Mouse (Mus musculus) hindbrain, embryonic 12.5 days (tissue): ENCODE measurements at regions not wholly inside any gene's neighbourhood (a gene's known extent, or its start where the extent isn't known, plus 50 kb on each side); places are given as distances from the start of the nearest gene placed in this dataset.

Source experiments
- ATAC-seq: fragments of 200-750 bp; cut with Nextera tagmentation; 2 replicates; pipeline ENCODE4 v1.8.0; 2017; ENCODE audit warnings: moderate TSS enrichment; ENCODE audit not compliant: low FRiP score
- H3K27ac ChIP-seq: fragments of 300-500 bp; sonication (generic); 2 replicates; pipeline ENCODE4 v1.5.1; 2016; ENCODE audit warnings: mild to moderate bottlenecking
- H3K27me3 ChIP-seq: fragments of 300-500 bp; sonication (generic); 2 replicates; pipeline ENCODE4 v1.6.1; 2016; ENCODE audit warnings: mild to moderate bottlenecking
- H3K36me3 ChIP-seq: fragments of 300-500 bp; sonication (generic); 2 replicates; pipeline ENCODE4 v1.6.1; 2016; ENCODE audit warnings: mild to moderate bottlenecking
- H3K4me1 ChIP-seq: fragments of 300-500 bp; sonication (generic); 2 replicates; pipeline ENCODE4 v1.6.1; 2016
- H3K4me2 ChIP-seq: fragments of 300-500 bp; sonication (generic); replicated peaks from 2 replicates; pipeline ENCODE4 v1.6.1; 2016; ENCODE audit warnings: mild to moderate bottlenecking
- H3K4me3 ChIP-seq: fragments of 300-500 bp; sonication (generic); 2 replicates; pipeline ENCODE4 v1.5.1; 2016; ENCODE audit warnings: mild to moderate bottlenecking
- H3K9ac ChIP-seq: fragments of 300-500 bp; sonication (generic); 2 replicates; pipeline ENCODE4 v1.6.1; 2016; ENCODE audit warnings: mild to moderate bottlenecking, moderate library complexity
- H3K9me3 ChIP-seq: fragments of 300-500 bp; sonication (generic); replicated peaks from 2 replicates; pipeline ENCODE4 v1.6.1; 2016; ENCODE audit warnings: mild to moderate bottlenecking
- WGBS: fragments of 180-500 bp; shearing (Covaris S2); methylation state at CpG from one replicate; pipeline ENCODE4 v1.1.7; 2016; 5-methylcytosine and 5-hydroxymethylcytosine counted together

GRCm38 (mm10) chr15:67030975-67031374 lies 530.3 kb upstream of the Lrrc6 start:
- no peaks in the 10 kb centered on the region for H3K9me3 ChIP-seq
- WGBS, result 93% methylated on average over 1 of the region's 1 CpGs
- H3K4me1 ChIP-seq, result no peaks in the 10 kb centered on the region
- no peak overlapping the region for H3K4me3 ChIP-seq
- no peak overlapping the region for H3K4me2 ChIP-seq
- no peak overlapping the region for H3K9ac ChIP-seq
- ATAC-seq, result no peak
- H3K27me3 ChIP-seq, result no peaks in the 10 kb centered on the region
- H3K36me3 ChIP-seq, result no peaks in the 10 kb centered on the region
- no peak overlapping the region for H3K27ac ChIP-seq

- no peaks in the 10 kb centered on the region for H3K27me3 ChIP-seq
- 81% methylated on average over 1 of the region's 1 CpGs for WGBS
- no peaks in the 10 kb centered on the region for H3K4me1 ChIP-seq
- no peak overlapping the region for H3K9ac ChIP-seq
- H3K9me3 ChIP-seq, result no peaks in the 10 kb centered on the region
- ATAC-seq, result no peak
- no peak overlapping the region for H3K27ac ChIP-seq
- no peak overlapping the region for H3K4me3 ChIP-seq
- no peaks in the 10 kb centered on the region for H3K36me3 ChIP-seq
- no peak overlapping the region for H3K4me2 ChIP-seq
These were observed 527.5 kb upstream of the Lrrc6 start for GRCm38 (mm10) chr15:67028161-67028560.

GRCm38 (mm10) chr15:67027751-67028150 lies 527.0 kb upstream of the Lrrc6 start:
- 84% methylated on average over 2 of the region's 2 CpGs for WGBS
- ATAC-seq, result no peak

DNA sequence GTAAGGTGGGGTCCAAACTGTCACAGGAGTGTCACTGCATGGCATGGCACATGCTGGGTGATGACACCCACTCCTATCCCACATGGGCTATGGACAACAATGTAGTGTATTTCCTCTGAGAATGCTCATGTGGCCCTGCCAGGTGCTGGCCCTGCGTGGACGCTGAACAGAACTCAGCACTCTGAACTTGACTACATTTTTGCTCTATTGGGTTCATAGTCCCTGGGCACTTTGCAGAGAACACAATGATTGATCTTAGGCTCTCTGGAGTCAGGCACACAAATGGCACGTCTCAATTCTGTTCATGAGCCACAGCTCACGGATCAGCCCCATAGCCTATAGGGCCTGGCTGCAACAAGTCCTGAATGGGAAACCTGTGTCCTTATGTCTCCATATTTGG lies 525.0 kb upstream of the Lrrc6 start:
- H3K4me2 ChIP-seq, result no peak overlapping the region
- no peaks in the 10 kb centered on the region for H3K4me1 ChIP-seq
- H3K9me3 ChIP-seq, result peaks cover 2% of the 10 kb centered on the region; the same call in 1 of the 2 replicates
- no peak for ATAC-seq
- no peaks in the 10 kb centered on the region for H3K36me3 ChIP-seq
- H3K27ac ChIP-seq, result no peak overlapping the region
- H3K27me3 ChIP-seq, result no peaks in the 10 kb centered on the region
- H3K4me3 ChIP-seq, result no peak overlapping the region
- 90% methylated on average over 4 of the region's 4 CpGs for WGBS
- H3K9ac ChIP-seq, result no peak overlapping the region

More at GRCm38 (mm10) chr15:67027751-67028150, 527.0 kb upstream of the Lrrc6 start:
- Histone ChIP-seq H3K9me3 (peaks cover 2% of the 10 kb centered on the region; the same call in 1 of the 2 replicates), H3K4me1 (no peaks in the 10 kb centered on the region), H3K27me3 (no peaks in the 10 kb centered on the region), H3K27ac (no peak overlapping the region), H3K9ac (no peak overlapping the region), H3K36me3 (no peaks in the 10 kb centered on the region), H3K4me3 (no peak overlapping the region), H3K4me2 (no peak overlapping the region)

- H3K4me2 ChIP-seq, result no peak overlapping the region
- peaks cover 2% of the 10 kb centered on the region; the same call in 1 of the 2 replicates for H3K4me1 ChIP-seq
- WGBS, result 65% methylated on average over 2 of the region's 2 CpGs
- H3K27ac ChIP-seq, result no peak overlapping the region
- no peaks in the 10 kb centered on the region for H3K27me3 ChIP-seq
- no peak overlapping the region for H3K9ac ChIP-seq
- peaks cover 2% of the 10 kb centered on the region; the same call in 1 of the 2 replicates for H3K9me3 ChIP-seq
- no peak overlapping the region for H3K4me3 ChIP-seq
- ATAC-seq, result no peak
- H3K36me3 ChIP-seq, result no peaks in the 10 kb centered on the region
These were observed 523.7 kb upstream of the Lrrc6 start for GRCm38 (mm10) chr15:67024386-67024785.

DNA sequence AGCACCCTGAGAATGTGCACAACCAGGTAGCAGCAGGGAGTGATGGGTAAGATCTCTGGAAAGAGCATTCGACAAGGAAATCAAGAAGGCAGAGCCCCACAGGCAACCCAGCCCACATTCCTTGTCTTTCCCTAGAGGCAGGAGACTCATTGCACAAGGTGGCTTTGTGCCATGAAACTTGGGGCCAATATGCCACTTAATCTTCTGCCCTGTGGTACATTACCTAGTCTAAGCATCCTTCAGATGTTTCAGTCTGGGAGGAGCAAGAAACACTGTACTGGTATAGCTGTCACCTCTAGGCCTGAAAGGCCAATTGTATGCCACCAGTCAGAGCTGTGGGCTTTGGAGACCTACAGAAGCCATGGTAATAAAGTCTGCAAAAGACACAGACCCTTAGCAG lies 522.4 kb upstream of the Lrrc6 start:
- WGBS, result 86% methylated on average over 1 of the region's 1 CpGs
- H3K9ac ChIP-seq, result no peak overlapping the region
- no peak overlapping the region for H3K27ac ChIP-seq
- no peak overlapping the region for H3K4me3 ChIP-seq
- no peak for ATAC-seq
- H3K27me3 ChIP-seq, result no peaks in the 10 kb centered on the region
- H3K36me3 ChIP-seq, result no peaks in the 10 kb centered on the region
- H3K4me1 ChIP-seq, result peaks cover 6% of the 10 kb centered on the region; the same call in 1 of the 2 replicates
- peaks cover 2% of the 10 kb centered on the region; the same call in 1 of the 2 replicates for H3K9me3 ChIP-seq
- no peak overlapping the region for H3K4me2 ChIP-seq

DNA sequence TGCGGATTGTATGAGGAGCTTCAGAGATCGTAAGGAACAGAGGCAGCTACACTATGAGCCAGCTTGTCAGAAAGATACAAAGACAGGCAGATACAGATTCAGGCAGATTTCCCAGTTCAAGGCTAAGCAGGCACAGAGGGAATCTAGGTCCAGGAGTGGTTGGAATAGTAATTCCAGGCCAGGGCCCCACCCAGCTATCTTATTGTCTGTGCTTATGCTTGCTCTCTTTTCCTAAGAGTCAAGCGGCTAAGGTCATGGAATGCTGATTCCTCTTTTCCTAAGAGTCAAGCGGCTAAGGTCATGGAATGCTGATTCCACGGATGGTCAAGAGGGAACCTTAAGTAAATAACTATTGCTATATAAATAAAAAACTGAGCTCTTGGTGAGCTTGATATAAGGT lies 520.7 kb upstream of the Lrrc6 start:
- H3K9ac ChIP-seq, result no peak overlapping the region
- peaks cover 6% of the 10 kb centered on the region; the same call in 1 of the 2 replicates for H3K4me1 ChIP-seq
- H3K4me2 ChIP-seq, result no peak overlapping the region
- H3K36me3 ChIP-seq, result no peaks in the 10 kb centered on the region
- no peak overlapping the region for H3K4me3 ChIP-seq
- WGBS, result 80% methylated on average over 5 of the region's 5 CpGs
- H3K9me3 ChIP-seq, result peaks cover 2% of the 10 kb centered on the region; the same call in 1 of the 2 replicates
- no peak for ATAC-seq
- no peaks in the 10 kb centered on the region for H3K27me3 ChIP-seq
- no peak overlapping the region for H3K27ac ChIP-seq

GRCm38 (mm10) chr15:67019891-67020290 lies 519.2 kb upstream of the Lrrc6 start:
- WGBS, result 77% methylated on average over 1 of the region's 1 CpGs
- no peak overlapping the region for H3K9ac ChIP-seq
- H3K9me3 ChIP-seq, result peaks cover 2% of the 10 kb centered on the region; the same call in 1 of the 2 replicates
- no peak overlapping the region for H3K4me2 ChIP-seq
- no peaks in the 10 kb centered on the region for H3K27me3 ChIP-seq
- no peak for ATAC-seq
- no peaks in the 10 kb centered on the region for H3K36me3 ChIP-seq
- no peak overlapping the region for H3K27ac ChIP-seq
- H3K4me1 ChIP-seq, result peaks cover 6% of the 10 kb centered on the region; the same call in 1 of the 2 replicates
- H3K4me3 ChIP-seq, result no peak overlapping the region

- Histone ChIP-seq H3K9ac (no peak overlapping the region), H3K4me3 (no peak overlapping the region), H3K4me2 (no peak overlapping the region), H3K27me3 (no peaks in the 10 kb centered on the region), H3K27ac (no peak overlapping the region), H3K9me3 (peaks cover 2% of the 10 kb centered on the region; the same call in 1 of the 2 replicates), H3K36me3 (no peaks in the 10 kb centered on the region), H3K4me1 (peaks cover 6% of the 10 kb centered on the region; the same call in 1 of the 2 replicates)
- ATAC-seq, result 0 out of 2 replicates have a peak, but pooled peaks have one; percentile 56
- 30% methylated on average over 6 of the region's 6 CpGs for WGBS
These were observed 518.5 kb upstream of the Lrrc6 start for GRCm38 (mm10) chr15:67019194-67019661.
